Mouse (Mus musculus) ES-E14 (cell line): ENCODE results near the gene Cmklr1.

Experiments used
- MAFK ChIP-seq: IDR thresholded peaks from 2 replicates; pipeline ENCODE4 v1.6.1; 2014; ENCODE audit warnings: mild to moderate bottlenecking, low read depth, low read length, inconsistent platforms; ENCODE audit not compliant: insufficient read depth
- ZC3H11A ChIP-seq: IDR thresholded peaks from 2 replicates; pipeline ENCODE4 v1.6.1; 2012; ENCODE audit warnings: low read depth, mild to moderate bottlenecking, inconsistent platforms, low read length, borderline replicate concordance

GRCm38 (mm10) chr5:113611131-113611530 is 39.1 kb downstream of the Cmklr1 start:
- TF ChIP-seq ZC3H11A, result no peak
- no peak for TF ChIP-seq MAFK
